Mouse (Mus musculus): Measurements from ENCODE around the gene Snx9.

- TF ChIP-seq CTCF (IDR thresholded peaks at IDR 0.05; ENCODE audit: low read depth, low read length) = no peak
- no peak for TF ChIP-seq POLR2A (IDR thresholded peaks at IDR 0.05; ENCODE audit: extremely low read depth, insufficient read depth, low read length)
Observed at GRCm38 (mm10) chr17:5828944-5829343, 12.2 kb upstream of the Snx9 start.
